Mouse (Mus musculus) ES-E14 (cell line): ENCODE measurements around the gene Ppp2r1a.

Source experiments
- CHD2 ChIP-seq: IDR thresholded peaks from 2 replicates; pipeline ENCODE4 v1.6.1; 2014; ENCODE audit warnings: mild to moderate bottlenecking, low read depth, low read length, inconsistent platforms
- HCFC1 ChIP-seq: IDR thresholded peaks from 2 replicates; pipeline ENCODE4 v1.6.1; 2012; ENCODE audit warnings: low read length, inconsistent platforms, borderline replicate concordance; ENCODE audit not compliant: insufficient read depth
- MAFK ChIP-seq: IDR thresholded peaks from 2 replicates; pipeline ENCODE4 v1.6.1; 2014; ENCODE audit warnings: mild to moderate bottlenecking, low read depth, low read length, inconsistent platforms; ENCODE audit not compliant: insufficient read depth
- ZC3H11A ChIP-seq: IDR thresholded peaks from 2 replicates; pipeline ENCODE4 v1.6.1; 2012; ENCODE audit warnings: low read depth, mild to moderate bottlenecking, inconsistent platforms, low read length, borderline replicate concordance

DNA sequence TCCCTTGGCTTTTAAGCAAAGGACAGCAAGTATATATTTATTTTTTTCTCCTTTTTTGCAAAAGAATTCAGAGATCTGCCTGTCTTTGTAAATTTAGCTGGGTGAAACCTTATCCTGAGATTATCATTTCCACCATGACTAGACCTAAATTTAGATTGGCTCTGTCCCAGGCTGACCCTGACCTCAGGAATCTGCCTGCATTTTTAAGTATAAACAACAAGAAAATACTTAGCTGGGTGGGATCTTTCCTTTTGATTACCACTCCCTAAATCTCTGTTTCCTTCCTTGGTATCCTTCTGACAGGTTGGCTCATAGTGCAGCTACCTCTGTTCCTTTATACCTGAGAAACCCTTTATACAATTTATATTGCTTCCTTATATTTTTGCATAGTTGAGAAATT is 21.6 kb downstream of the Ppp2r1a start:
- TF ChIP-seq ZC3H11A: no peak
- no peak for TF ChIP-seq HCFC1
- no peak for TF ChIP-seq CHD2
- TF ChIP-seq MAFK: no peak
